Mouse (Mus musculus): ENCODE data around the gene Cmtm2b. TPM values are rescaled to one million over a fixed set of nuclear protein-coding genes. Genes with fewer than 3 reads are reported as not detected.
"Not testable (repeated sequence)": the region's sequence is repeated elsewhere in the genome, so short reads cannot be mapped to it uniquely, and the experiment has no call there.

The Cmtm2b gene
- polyA plus RNA-seq, 1 experiment: 900 TPM

DNA sequence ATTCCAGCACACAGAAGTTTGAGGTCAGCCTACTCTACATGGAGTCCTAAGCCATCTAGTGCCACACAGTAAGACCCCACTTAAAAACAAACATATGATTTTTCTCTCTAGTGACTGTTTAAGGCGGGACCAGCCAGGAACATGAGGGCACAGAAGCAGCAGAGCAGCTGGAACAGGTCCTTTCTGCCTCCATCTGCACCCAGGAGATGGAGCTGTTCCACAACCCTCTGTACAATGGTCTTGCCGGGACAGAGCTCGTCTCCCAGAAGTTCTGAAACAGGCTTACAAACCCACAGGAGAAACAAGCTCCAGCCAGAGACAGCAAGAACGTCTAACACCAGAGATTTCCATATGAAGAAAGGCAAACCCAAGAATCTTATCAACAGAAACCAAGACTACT, 8.7 kb upstream of the Cmtm2b start:
- Histone ChIP-seq H3K36me3 (ENCODE audit: control insufficient read depth, insufficient read depth, low read length) (no peaks in the 10 kb centered on the region), H3K4me3 (ENCODE audit: control insufficient read depth, low read depth, low read length) (no peak overlapping the region), H3K27me3 (ENCODE audit: control insufficient read depth, insufficient read depth, low read length) (no peaks in the 10 kb centered on the region), H3K27ac (ENCODE audit: control insufficient read depth, insufficient read depth, low read depth, low read length) (no peak overlapping the region), H3K4me1 (ENCODE audit: control insufficient read depth, insufficient read depth, low read length) (peaks cover 8% of the 10 kb centered on the region)
- TF ChIP-seq POLR2A (IDR thresholded peaks at IDR 0.05; ENCODE audit: control insufficient read depth, low read depth, low read length) (no peak), CTCF (IDR thresholded peaks at IDR 0.05; ENCODE audit: control insufficient read depth, insufficient read depth, insufficient replicate concordance, low read depth, low read length) (peak; percentile 39; the same call in 1 of the 2 replicates)

DNA sequence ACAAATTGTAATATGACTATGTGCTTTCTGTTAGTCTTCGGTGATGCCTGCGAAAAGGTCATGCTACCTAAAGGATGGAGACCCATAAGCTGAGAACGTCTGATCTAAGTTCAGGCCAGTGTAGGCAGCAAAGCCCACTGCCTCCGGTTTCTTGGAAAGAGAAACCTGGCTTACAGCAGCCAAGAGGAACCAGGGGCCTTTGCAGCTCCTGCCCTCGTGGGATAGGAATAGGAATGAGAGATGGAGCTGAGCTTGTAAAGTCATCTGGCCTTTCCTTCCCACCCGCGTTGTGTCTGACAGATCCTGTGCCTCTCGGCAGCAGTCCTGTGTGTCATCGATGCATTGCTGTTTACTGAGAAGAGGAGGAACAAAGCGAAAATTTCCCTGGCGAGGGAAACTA, 763 bp upstream of the Cmtm2b start, which contains the start of gene Gm11020:
Gene Gm11020 (plus strand): TSS at position 301 of the 400 bp plus-strand sequence.
- not testable (repeated sequence) for H3K36me3 ChIP-seq (ENCODE audit: control insufficient read depth, insufficient read depth, low read length); H3K27me3 ChIP-seq (ENCODE audit: control insufficient read depth, insufficient read depth, low read length)
- peak within 1 kb of the TSS; percentile 87 for H3K4me3 ChIP-seq (ENCODE audit: control insufficient read depth, low read depth, low read length)
- peaks cover 16% of the 10 kb centered on the region for H3K4me1 ChIP-seq (ENCODE audit: control insufficient read depth, insufficient read depth, low read length)
- H3K27ac ChIP-seq (ENCODE audit: control insufficient read depth, insufficient read depth, low read depth, low read length): peak within 1 kb of the TSS; percentile 80

DNA sequence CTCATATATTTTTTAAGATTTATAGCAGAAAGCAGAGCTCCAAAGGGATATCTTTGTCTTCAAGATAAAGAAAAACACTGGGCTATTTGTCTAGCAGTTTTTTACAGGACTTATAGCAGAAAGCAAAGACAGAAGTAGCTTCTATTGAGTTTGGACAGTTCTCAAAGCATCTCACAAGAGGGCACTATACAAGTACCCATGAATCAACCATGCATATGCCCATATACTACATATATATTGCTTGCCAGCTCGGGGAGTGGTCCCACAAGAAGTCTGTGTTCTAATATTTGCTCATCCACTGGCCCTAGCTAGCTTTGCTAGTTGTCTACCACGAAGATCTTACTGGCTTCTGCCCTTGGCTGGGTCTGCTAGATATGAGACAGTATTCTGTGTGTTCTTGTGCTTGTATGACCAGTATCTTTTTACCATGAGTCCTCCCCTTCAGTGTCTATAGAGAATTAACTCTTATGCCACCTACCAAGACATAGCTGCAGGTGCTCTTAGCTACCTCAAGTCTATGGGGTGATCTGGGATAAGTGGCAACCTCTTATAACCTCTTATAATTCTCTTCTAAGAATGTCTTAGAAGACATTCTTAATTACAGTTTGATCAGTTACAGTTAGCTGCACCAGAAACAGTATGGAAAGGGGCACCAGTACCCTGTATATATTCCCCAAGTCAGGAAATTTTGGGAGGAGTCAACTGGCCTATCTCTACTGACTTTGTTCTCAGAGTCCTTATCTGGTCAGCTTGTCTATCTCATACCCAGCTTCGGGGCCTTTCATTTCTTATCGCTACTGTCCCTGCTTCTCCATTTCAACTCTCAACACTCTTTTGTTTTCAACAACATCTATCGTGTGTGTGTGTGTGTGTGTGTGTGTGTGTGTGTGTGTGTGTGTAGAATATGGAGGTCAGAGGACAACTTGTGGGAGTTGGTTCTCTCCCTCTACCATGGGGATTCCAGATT, 10.9 kb downstream of the Cmtm2b start:
- no peak for TF ChIP-seq CTCF (IDR thresholded peaks at IDR 0.05; ENCODE audit: control insufficient read depth, insufficient read depth, insufficient replicate concordance, low read depth, low read length)
- no peak for TF ChIP-seq POLR2A (IDR thresholded peaks at IDR 0.05; ENCODE audit: control insufficient read depth, low read depth, low read length)
- Histone ChIP-seq H3K4me3 (ENCODE audit: control insufficient read depth, low read depth, low read length) (no peak overlapping the region), H3K4me1 (ENCODE audit: control insufficient read depth, insufficient read depth, low read length) (no peaks in the 10 kb centered on the region), H3K27ac (ENCODE audit: control insufficient read depth, insufficient read depth, low read depth, low read length) (no peak overlapping the region), H3K27me3 (ENCODE audit: control insufficient read depth, insufficient read depth, low read length) (no peaks in the 10 kb centered on the region), H3K36me3 (ENCODE audit: control insufficient read depth, insufficient read depth, low read length) (no peaks in the 10 kb centered on the region)

DNA sequence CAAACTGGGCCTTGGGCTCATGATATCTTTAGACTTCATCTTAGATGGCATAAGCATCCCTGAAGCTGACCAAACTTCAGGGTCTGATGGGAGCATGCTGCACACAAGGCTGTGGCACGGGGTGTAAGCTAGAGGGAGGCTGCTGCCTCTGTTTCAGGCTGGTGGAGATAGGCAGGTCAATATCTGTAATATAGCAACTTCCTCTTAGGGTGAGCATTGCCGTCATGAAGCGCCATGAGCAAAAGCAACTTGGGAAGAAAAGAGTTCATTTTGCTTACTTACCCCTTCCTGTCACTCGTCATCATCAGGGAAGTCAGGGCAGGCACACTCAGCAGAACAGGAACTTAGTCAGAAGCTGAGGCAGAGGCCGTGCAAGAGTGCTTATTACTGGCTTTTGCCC, 11.8 kb downstream of the Cmtm2b start:
- Histone ChIP-seq H3K4me1 (ENCODE audit: control insufficient read depth, insufficient read depth, low read length) (no peaks in the 10 kb centered on the region), H3K27me3 (ENCODE audit: control insufficient read depth, insufficient read depth, low read length) (no peaks in the 10 kb centered on the region), H3K36me3 (ENCODE audit: control insufficient read depth, insufficient read depth, low read length) (no peaks in the 10 kb centered on the region), H3K27ac (ENCODE audit: control insufficient read depth, insufficient read depth, low read depth, low read length) (no peak overlapping the region), H3K4me3 (ENCODE audit: control insufficient read depth, low read depth, low read length) (no peak overlapping the region)
- TF ChIP-seq CTCF (IDR thresholded peaks at IDR 0.05; ENCODE audit: control insufficient read depth, insufficient read depth, insufficient replicate concordance, low read depth, low read length) (no peak), POLR2A (IDR thresholded peaks at IDR 0.05; ENCODE audit: control insufficient read depth, low read depth, low read length) (no peak)

- H3K4me1 ChIP-seq (ENCODE audit: control insufficient read depth, insufficient read depth, low read length): no peaks in the 10 kb centered on the region
- no peak overlapping the region for H3K27ac ChIP-seq (ENCODE audit: control insufficient read depth, insufficient read depth, low read depth, low read length)
- no peak for TF ChIP-seq CTCF (IDR thresholded peaks at IDR 0.05; ENCODE audit: control insufficient read depth, insufficient read depth, insufficient replicate concordance, low read depth, low read length)
- TF ChIP-seq POLR2A (IDR thresholded peaks at IDR 0.05; ENCODE audit: control insufficient read depth, low read depth, low read length): no peak
- no peaks in the 10 kb centered on the region for H3K36me3 ChIP-seq (ENCODE audit: control insufficient read depth, insufficient read depth, low read length)
- H3K4me3 ChIP-seq (ENCODE audit: control insufficient read depth, low read depth, low read length): no peak overlapping the region
- H3K27me3 ChIP-seq (ENCODE audit: control insufficient read depth, insufficient read depth, low read length): no peaks in the 10 kb centered on the region
These were observed 12.2 kb downstream of the Cmtm2b start for GRCm38 (mm10) chr8:104334196-104334595.

DNA sequence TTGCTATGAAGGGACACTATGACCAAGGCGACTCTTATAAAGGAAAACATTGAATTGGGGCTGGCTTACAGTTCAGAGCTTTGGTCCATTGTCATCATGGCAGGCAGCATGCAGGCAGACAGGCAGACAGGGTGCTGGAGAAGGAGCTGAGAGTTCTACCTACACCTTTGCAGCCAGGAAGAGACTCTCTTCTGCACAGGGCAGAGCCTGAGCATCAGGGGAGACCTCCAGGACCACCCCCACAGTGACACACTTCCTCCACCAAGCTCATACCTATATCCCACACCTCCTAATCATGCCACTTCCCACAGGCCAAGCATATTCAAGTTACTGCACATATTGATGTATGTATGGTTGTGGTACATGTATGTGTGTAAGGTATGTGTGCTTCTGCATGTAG, 14.8 kb downstream of the Cmtm2b start:
- Histone ChIP-seq H3K27me3 (ENCODE audit: control insufficient read depth, insufficient read depth, low read length) (no peaks in the 10 kb centered on the region), H3K4me1 (ENCODE audit: control insufficient read depth, insufficient read depth, low read length) (peaks cover 12% of the 10 kb centered on the region), H3K4me3 (ENCODE audit: control insufficient read depth, low read depth, low read length) (no peak overlapping the region), H3K36me3 (ENCODE audit: control insufficient read depth, insufficient read depth, low read length) (no peaks in the 10 kb centered on the region), H3K27ac (ENCODE audit: control insufficient read depth, insufficient read depth, low read depth, low read length) (no peak overlapping the region)
- no peak for TF ChIP-seq CTCF (IDR thresholded peaks at IDR 0.05; ENCODE audit: control insufficient read depth, insufficient read depth, insufficient replicate concordance, low read depth, low read length)
- TF ChIP-seq POLR2A (IDR thresholded peaks at IDR 0.05; ENCODE audit: control insufficient read depth, low read depth, low read length): no peak

DNA sequence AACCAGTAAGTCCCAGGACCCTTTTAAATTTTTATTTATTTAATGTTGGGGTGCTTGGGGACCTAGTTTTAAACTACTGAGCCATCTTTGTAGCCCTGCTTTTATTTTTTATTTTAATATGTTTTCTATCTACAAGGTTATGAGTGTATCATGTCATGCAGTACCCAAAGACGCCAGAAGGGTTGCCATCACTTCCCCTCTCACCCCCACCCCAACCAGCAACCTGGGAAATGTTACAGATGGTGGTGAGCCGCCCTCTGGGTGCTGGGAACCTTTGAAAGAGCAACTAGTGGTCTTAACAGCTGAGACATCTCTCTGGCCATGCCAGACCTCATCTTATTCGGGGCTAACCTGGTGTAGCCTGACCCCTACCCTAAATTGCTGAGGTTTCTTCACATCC, 15.9 kb downstream of the Cmtm2b start:
- Histone ChIP-seq H3K27ac (ENCODE audit: control insufficient read depth, insufficient read depth, low read depth, low read length) (no peak overlapping the region), H3K27me3 (ENCODE audit: control insufficient read depth, insufficient read depth, low read length) (no peaks in the 10 kb centered on the region)
- no peak for TF ChIP-seq POLR2A (IDR thresholded peaks at IDR 0.05; ENCODE audit: control insufficient read depth, low read depth, low read length)
- no peak for TF ChIP-seq CTCF (IDR thresholded peaks at IDR 0.05; ENCODE audit: control insufficient read depth, insufficient read depth, insufficient replicate concordance, low read depth, low read length)

More for the DNA sequence above, 15.9 kb downstream of the Cmtm2b start:
- H3K4me1 ChIP-seq (ENCODE audit: control insufficient read depth, insufficient read depth, low read length): peaks cover 13% of the 10 kb centered on the region
- no peaks in the 10 kb centered on the region for H3K36me3 ChIP-seq (ENCODE audit: control insufficient read depth, insufficient read depth, low read length)
- no peak overlapping the region for H3K4me3 ChIP-seq (ENCODE audit: control insufficient read depth, low read depth, low read length)

Data from testis, adult 2 months (tissue).